Mouse (Mus musculus) kidney, postnatal 4 days (tissue): ENCODE results near the gene Mettl6.
A peak's percentile ranks its signal among the peaks of the same experiment; 100 is the strongest.

ENCODE experiments used
- DNase-seq, 2 experiments: peaks; one replicate each; pipeline ENCODE4 v3.0.0; 2021; ENCODE audit warnings: mixed read lengths in 2 of 2

Gene Mettl6

DNA sequence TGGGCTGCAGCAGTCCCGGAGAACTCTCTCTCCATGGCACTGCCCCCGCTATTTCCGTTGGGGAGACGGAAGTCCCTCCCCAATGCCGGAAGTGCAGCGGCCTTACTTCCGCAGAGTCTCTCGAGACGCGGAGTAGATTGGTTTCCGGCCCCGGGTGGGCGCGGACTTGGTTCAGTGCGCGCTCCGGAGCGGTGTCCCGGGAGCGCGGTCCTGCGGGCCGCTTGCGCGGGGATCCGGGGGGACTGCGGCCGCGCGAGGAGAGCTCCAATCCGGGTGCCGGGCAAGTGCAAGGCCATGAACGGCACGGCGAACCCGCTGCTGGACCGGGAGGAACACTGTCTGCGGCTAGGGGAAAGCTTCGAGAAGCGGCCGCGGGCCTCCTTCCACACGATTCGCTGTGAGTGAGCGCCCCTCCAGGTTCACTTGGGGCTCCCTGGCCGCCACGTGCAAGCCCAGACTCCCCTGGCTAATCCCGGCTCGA lies at the start of gene Mettl6:
Gene Mettl6 (minus strand): TSS at position 66 of the 481 bp plus-strand sequence.
- DNase-seq: peak; percentile 92 to 95

- DNase-seq: no peak
Measured at GRCm38 (mm10) chr14:31543885-31544442, 49.1 kb upstream of the Mettl6 start.

- DNase-seq: peak in 1 of 2 experiments; percentile 44
Measured at GRCm38 (mm10) chr14:31537298-31537697, 42.5 kb upstream of the Mettl6 start.

- DNase-seq: no peak
Measured at GRCm38 (mm10) chr14:31532656-31533055, 37.8 kb upstream of the Mettl6 start.

- DNase-seq: peak; percentile 37 to 58
Measured at GRCm38 (mm10) chr14:31531506-31532148, 36.8 kb upstream of the Mettl6 start.

DNA sequence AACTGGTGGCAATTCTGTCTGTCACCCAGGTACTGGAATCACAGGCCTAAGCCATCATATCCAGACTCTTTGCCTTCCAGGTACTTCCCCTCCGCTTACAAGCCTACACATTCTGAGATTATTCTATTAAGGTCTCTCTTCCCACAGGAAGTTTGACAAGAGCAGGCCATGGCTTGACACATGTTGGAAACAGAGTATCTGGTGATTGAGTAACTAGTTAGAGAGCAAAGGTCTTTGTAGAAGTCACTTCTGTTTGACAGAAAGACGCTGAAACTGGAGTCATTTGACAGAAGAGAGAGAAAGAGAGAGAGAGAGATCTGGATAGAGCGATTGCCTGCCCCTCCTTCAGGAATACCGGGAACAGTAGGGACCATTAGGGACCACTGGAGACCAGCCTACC lies 36.0 kb upstream of the Mettl6 start:
- no peak for DNase-seq

GRCm38 (mm10) chr14:31525040-31525810 lies 30.4 kb upstream of the Mettl6 start:
- DNase-seq: no peak

DNA sequence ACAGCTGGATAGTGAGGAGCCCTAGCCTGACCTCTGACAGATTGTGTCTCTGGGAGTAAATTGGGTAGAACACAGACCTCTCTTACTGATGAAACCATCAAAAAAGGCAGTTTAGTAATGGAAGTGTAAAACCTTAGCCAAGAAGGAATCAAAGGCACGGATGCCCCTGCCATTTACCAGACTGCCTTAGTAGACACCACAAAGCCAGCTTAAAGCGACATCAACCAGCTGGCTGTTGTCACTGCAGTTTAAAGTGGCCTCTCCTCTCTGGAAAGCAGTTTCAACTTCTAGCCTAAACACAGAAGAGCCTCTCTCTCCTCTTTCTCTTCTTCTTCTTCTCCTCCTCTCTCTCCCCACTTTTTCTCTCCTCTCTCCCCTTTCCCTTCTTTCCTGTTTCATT lies 26.5 kb upstream of the Mettl6 start:
- DNase-seq: no peak

DNA sequence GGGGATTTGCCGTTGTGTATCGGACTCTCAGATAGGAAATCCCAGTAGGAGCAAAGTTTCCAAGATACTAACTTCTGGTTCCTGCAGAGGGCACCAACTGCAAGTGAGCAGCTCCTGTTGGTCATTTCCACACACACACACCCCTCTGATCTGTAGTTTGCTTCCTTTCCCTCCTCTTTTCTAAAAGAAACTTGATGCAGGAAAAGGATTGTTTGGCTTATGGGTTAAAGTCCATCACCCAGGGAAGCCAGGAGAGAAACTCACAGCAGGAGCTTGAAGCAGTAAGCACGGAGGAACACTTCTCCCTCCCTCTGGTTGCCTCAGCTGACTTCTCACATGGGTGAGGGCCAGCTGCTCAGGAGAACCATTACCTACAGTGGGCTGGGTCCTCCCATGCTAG lies 24.3 kb upstream of the Mettl6 start:
- DNase-seq: peak; percentile 24 to 56

DNA sequence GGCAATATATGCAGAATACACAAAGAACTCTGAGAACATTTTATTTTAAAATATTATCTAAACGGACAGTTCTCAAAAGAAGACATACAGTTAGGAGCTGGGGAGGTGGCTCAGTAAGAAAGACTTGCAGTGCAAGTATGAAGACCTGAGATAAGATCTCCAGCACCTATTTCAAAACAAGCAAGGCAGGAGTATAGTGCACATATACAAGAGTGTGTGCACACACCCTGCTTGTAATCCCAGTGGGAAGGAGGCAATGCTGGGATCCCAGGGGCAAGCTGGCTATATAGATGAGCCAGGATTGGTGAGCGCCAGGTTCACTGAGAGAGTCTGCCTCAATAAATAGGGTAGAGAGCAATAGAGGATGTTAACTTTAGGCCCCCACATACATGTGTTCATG lies 21.1 kb upstream of the Mettl6 start:
- DNase-seq: no peak

DNA sequence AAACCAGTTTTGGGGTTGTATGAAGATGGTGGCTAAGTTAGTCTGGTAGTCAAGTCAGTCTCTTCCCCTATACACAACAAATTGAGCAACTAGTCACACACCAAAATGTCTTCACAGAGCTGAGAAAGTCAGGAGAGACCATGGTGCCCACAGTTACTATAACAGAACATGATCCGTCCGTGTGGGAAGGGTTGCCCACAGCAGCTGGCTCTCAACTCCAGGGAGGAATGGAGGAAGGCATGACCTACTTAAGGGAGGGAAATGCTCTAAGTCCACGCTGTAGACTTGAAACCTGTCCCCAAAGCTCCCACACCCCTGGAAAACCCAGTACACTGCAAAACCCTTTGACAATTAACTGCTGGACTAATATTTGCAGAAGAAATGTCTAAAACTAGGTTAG lies 15.5 kb upstream of the Mettl6 start:
- DNase-seq: no peak

- no peak for DNase-seq
Measured at GRCm38 (mm10) chr14:31509911-31510310, 15.1 kb upstream of the Mettl6 start.

DNA sequence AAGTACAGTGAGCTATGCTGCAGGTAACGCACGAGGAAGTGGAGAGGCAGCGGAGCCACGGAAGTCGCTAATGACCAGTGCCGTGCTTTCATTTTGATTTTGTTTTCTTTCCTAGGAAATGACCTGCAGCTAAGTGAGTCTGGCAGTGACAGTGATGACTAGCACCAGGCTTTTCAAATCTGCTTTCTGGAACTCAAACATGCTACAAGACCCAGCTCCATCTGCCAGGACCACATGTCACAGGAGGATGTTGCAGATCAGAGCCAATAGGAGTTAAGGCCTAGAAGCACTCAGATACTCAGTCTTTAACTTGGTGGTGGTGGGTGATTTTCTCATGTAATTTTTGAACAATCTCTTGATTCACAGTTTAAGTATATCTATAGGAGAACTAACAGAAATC lies 11.6 kb upstream of the Mettl6 start:
- no peak for DNase-seq

DNA sequence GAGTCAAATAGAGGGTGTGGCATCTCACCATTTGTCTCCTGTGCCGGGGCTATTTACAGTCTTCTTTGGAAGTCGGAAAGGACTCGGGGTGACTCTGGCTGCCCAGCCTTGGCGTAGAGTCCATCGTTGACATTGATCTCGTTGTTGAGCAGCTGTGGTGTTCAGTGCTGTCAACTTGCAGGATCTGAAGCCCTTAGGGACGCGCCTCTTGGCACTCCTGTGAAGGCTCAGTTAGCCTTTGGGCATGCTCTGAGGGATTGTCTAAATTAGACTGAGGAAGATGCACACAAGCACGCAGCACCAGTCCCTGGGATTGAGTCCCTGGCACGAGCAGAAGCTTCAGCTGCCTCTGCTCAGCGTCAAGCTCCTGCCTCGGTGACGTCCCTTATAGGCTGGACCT lies 8.6 kb upstream of the Mettl6 start:
- no peak for DNase-seq

DNA sequence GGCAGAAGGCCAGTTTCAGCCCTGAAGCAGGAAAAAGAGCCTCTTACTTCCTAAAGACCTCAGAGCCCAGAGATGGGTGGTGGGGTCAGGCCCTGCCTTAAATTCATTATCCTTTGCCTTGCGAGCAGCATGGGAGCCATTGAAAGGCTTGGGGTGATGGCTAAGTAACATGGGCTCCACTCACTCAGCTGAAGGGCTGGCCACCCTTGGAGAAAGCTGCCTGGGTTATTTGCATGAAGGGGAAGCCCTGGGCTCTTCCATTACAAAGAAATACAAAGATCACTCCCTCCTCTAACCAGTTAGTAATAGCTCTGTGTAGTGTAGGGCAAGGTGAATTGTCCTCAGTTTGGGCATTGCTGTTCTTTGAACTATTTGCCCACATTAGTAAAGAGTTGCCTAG lies 4.7 kb upstream of the Mettl6 start:
- no peak for DNase-seq

GRCm38 (mm10) chr14:31496241-31496646 lies 1.4 kb upstream of the Mettl6 start:
- DNase-seq: no peak

GRCm38 (mm10) chr14:31495538-31495937 lies 698 bp upstream of the Mettl6 start:
- no peak for DNase-seq

DNA sequence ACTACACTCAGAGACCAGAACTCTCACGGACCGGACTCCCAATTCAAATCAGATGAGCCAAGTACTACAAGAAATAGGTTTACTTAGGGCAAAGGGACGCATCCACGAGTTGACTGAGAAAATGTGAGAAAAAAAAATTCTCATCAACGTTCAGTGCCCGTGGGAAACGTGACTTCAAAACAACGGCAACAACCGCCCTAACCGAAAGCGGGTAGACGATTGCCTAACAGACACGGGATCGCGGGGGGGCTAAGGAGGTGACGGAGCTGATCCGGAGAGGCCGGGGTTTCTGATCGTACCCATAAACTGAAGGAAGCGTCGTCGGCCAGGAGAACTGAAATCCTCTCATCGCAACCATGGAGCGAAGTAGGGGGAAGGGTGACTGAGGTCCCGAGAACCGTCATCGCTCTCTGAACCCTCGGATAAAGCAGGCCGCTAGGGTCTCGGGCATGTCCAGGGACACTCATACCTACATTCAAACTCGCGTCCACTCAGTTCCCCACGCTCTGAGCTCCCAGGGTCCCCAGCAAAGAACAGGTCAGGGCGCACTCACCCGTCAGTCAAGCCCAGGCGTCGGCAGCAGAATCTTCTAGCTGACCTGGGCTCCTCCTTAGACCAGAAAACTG lies 378 bp downstream of the Mettl6 start, which contains the start of gene Eaf1:
Gene Eaf1 (plus strand): TSS at position 51 of the 626 bp plus-strand sequence.
- peak; percentile 47 to 67 for DNase-seq

- DNase-seq: no peak
Measured at GRCm38 (mm10) chr14:31493901-31494300, 939 bp downstream of the Mettl6 start.

DNA sequence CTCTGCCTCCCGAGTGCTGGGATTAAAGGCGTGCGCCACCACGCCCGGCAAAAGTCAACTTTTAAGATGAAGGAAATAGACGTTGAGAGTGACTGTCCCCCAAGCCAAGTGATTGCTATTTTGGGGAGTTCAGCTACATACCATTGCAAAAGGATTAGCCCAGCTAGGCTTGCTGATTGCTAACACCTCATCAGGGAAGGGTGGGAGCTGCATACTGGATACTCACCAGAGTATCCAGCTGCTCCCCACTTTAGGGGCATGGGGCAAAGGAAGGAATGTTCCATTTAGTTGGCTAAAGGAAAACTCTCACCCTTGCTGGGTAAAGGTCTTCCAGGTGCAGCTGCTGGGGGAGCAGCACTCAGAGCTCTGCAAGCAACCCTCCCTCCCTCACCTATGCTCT lies 6.8 kb downstream of the Mettl6 start:
- no peak for DNase-seq

- no peak for DNase-seq
Measured at GRCm38 (mm10) chr14:31486465-31486864, 8.4 kb downstream of the Mettl6 start.

DNA sequence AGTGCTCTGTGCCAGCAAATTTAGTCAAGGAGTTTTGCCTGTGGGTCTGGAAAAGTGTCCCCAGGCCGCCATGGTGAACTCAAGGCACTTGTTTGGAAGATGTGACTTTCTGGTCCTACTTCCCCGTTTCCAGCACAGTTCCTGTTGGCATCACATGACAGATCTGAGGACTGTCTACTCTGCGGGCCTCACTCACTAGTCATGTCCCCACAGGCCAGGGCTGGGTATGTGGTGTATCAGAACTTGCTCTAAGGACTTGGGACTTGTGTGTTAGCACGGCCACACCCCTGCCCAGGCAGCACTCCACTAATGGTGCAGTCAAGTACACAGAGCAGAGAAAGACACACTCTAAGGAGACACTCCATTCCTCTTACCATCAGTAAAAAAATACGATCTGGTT lies 12.4 kb downstream of the Mettl6 start:
- DNase-seq: no peak

GRCm38 (mm10) chr14:31473297-31473696 lies 21.5 kb downstream of the Mettl6 start:
- DNase-seq: no peak
